Mouse (Mus musculus) activated CD4-positive, CD25-positive, alpha-beta regulatory T cell, adult 4 months (primary cell): ENCODE results near the gene Crkl. TPM values are rescaled to one million over a fixed set of nuclear protein-coding genes. Genes with fewer than 3 reads are reported as not detected.

Experiments
- ATAC-seq: one replicate; pipeline ENCODE4 v1.8.0; 2017
- polyA plus RNA-seq, 2 experiments: library from polyadenylated mRNA; unstranded; fragments of 100-300 nt; shearing (Covaris generic); gene quantifications; one replicate each; pipeline ENCODE4 v1.2.1; 2017

Gene Crkl
- polyA plus RNA-seq: 10 to 100 TPM; 16.6 to 21.2 TPM

DNA sequence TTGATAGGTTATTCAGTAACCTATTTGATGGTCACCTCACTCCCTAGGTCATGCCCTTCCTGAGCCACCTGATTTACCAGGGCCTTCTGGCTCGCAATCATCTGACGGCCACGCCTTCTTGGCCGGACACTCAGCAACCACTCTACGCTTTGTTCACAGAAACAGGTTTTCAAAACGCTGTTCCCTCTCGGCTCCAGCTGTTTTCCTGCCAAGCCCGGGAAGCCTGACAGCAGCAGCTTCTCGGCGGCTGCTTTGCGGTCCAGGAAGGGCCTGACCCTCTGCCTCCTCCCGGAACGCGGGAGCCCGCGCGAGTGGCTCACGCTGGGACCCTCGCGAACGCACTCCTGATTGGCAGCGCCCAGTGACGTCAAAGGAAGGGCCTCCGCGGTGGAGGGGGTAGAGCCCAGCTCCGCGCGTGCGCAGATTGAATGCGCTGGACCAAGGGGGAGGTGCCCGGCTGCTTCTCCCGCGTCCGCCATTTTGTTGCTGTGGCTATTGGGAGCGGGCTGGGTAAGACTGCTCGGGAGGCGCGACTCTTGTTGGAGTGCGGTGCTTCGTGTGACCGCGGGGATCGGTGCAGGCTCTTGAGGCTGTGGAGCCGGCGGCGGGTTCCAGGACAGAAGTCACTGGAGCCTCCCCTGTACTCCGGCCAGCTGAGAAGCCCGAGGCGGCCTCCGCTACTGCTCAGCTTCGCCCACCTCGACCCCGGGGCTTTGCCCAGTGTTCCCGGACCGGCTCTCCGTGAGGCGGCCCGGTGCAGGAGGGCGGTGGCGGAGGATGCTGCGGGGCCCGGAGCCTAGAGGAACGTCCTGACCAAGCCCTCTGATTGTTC is at the start of gene Crkl:
TSS of gene Crkl (plus strand) at position 447 of the 832 bp plus-strand sequence.
- ATAC-seq: peak; percentile 95

DNA sequence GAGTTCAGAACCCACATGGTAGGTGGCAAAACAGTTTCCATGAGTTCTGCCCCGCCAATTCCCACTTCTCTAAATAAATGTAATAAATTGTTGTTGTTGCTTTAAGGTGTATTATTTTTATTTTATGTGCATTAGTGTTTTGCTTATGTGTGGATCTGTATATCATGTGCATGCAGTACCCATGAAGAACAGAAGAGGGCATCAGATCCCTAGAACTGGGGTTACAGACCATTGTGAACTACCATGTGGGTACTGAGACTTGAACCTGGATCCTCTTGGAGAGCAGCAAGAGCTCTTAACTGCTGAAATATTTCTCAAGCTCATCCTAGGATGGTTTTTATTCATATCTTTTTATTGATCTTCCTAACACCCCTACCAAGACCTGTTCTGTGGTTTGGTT is 48.9 kb upstream of the Crkl start:
- no peak for ATAC-seq

DNA sequence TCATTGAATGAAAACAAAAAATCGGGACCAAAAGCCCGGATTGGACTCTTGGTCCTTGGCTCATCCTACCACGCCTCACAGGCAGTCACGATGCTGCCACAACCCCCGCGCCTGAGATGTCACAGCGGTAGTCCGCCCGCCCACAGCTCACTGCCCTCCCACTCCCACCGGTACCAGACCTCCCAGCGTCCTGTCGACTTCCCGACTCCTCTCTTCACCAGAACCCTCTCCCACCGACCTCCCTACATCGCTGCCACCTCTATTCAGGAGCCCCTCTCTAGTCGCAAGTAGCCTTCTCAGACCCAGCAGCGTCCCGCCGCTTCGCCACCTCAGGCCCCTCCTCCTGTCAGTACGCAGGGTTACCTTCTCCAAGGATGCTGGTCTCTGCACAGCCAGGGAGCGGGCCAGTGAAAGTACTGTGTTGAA is 46.5 kb upstream of the Crkl start:
- peak; percentile 31 for ATAC-seq

DNA sequence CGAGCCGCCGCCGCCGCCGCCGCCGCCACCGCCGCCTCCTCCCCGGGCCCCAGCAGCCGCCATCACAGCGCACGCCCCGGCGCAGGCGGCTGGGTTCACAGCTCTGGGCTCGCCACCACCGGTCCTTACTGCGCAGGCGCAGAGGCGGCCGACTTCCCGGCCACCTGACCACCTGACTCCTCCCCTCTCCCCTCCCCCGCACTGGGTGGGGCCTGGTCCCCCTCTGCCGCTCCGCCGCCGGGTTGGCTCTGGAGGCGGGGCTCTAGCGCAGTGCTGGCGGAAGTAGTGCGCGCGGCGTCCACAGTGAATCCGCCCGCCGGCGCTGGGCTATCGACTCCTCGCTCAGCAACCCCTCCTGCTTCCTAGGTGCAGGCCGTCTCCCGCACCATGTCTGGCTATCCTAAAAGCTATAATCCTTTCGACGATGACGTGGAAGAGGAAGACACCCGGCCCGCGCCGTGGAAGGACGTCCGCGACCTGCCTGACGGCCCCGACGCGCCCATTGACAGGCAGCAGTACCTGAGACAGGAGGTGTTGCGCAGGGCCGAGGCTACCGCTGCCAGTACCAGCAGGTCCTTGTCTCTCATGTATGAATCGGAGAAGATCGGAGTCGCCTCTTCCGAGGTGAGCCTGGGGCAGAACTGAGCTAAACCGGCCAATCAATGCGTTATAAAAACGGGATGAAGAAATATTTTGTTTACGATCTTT is 45.9 kb upstream of the Crkl start, which contains the start of the genes Snap29 and Pi4ka:
TSS of gene Snap29 (plus strand) at position 251 of the 708 bp plus-strand sequence.
TSS of gene Pi4ka (minus strand) at position 579 of the 708 bp plus-strand sequence.
- peak; percentile 95 for ATAC-seq

DNA sequence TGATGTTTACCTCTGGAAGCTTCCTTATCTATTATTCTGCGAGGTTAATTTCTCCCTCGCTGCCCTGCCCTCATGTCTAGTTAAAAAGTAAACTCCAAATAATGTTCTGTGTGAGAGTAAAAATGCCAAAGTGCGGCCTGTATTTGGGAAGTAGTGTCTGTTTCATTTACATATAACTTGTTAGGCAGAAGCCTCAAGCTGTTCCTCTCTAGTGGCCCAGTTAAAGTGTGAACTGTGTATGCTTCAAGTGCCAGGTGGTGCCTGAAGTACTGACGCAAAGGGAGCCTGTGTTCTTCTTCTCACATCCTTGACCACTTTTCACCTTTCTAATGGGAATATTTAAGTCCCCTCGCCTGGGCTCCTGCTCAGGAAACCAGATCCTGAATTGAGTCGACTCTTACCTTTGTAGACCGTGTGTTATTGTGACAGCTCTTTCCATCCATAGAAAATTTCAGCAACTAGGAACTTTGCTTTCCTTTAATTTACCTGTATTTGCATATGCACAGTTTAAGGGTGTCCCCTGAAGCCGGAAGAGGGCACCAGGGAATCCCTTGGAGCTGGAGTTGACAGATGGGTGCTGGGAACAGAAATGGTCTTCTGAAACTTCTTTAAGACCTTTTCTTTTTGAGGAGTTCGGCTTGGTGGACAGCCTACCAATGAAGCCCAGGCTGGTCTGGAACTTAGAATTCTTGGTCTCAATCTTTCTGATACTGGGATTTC is 45.1 kb upstream of the Crkl start:
- ATAC-seq: no peak

DNA sequence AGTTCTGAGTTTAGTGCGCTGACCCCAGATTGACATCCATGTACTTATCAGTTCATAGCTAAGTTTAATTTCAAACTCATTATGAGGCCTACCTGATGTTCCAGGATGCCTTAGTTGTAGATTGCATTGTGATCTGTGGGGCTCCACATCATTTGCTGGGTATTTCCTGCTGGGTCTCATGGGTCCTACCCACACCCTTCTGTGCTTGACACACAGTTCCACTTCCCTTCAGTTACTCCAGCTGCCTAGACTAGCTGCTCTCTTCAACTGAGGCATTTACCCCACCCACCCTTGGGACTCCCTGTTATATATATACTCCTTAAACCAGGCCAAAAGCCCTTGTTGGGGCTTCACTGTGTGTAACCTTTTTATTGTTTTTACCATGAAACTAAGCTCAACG is 42.7 kb upstream of the Crkl start:
- ATAC-seq: no peak

DNA sequence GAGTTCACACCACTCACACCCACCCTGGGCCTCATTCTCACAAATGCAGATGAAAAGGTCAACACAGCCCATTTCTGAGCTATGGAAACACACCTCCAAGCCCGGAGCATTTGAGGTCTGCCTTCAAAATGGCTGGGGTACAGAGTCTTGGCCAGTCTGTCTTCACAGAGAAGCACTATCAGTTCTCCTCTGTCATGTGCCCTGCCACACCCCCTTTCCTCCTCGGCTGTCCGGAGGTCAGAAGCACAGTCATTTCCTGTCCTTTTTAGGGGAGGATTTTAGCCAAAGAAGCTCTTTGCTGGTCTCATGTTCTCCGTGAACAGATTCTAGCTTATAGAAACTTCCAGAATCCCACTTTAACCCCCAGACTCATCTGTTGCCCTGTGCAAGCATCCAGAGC is 41.6 kb upstream of the Crkl start:
- ATAC-seq: no peak

DNA sequence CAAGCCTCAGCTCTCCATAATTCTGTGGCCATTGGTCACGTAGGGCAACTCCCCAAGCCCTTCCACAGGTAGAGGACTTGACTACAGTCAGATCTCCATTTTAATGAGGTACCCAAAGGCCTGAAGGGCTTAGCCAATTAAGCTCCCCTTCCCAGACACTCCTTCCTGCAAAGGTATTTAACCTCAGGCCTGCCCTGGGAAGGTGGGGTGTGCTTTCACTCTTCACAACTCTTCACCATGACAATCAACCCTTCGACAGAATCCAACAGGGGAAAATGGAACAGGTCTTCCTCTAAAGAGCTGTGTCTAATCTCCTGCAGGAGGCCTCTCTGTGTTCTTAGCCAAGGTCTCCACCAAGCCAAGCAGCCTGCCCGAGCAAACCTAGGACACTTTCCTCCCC is 28.8 kb upstream of the Crkl start:
- no peak for ATAC-seq

DNA sequence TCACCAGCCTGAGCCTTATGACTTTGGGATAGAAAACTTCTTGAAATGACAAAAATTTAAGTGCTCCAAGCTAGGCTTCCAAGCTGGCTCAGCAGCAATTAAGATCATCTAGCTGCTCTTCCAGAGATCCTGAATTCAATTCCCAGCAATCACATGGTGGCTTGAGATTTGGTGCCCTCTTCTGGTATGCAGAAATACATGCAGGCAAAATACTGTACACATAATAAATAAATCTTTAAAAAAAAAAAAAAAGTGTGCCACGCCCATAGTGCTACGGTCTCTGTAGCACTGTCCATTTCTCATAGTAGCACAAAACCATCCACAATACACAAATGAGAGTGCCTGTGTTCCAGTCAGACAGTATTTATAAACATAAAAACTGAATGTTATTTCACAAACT is 19.2 kb upstream of the Crkl start:
- no peak for ATAC-seq

DNA sequence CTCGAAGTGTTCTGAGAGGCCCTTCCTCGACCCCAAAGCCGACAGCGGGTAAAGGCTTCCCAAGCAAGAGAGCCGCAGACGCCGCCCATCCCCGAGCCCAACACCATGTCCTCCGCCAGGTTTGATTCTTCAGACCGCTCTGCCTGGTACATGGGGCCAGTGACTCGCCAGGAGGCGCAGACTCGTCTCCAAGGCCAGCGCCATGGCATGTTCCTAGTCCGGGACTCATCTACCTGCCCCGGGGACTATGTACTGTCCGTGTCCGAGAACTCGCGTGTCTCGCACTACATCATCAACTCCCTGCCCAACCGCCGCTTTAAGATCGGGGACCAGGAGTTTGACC is 557 bp downstream of the Crkl start:
- ATAC-seq: peak; percentile 15

DNA sequence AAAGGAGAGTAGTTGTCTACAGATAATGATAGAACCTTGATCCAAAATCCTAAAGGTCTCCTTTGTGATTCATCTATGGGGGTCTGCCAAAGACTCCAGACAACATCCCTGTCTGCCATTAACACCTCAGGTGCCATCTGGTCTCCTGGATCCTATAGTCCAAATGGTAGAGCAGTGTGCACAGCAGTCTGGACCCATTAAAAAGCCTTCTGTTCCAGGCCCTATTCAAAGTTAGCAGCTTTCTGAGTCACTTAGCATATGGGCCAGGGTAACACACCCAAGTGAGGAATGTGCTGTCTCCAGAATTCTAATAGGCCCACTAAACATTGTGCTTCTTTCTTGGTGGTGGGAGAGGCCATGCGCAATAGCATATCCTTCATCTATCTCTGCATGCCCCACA is 5.1 kb downstream of the Crkl start:
- ATAC-seq: no peak

DNA sequence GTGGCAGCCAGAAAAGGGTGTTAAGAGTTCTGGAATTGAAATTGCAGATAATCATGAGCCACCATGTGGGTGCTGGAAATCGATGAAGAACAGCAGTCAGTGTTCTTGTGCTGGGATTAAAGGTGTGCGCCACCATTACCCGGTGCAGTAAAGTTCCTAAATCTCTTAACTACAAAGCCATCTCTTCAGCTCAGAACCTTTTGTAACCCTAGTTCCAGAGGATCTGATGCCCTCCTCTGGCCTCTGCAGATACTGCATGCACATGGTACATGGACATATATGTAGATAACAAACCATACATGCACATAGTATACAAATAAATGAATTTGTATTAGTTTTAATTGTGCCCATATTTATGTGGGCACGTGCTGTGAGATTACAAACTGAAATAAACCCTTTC is 8.5 kb downstream of the Crkl start:
- ATAC-seq: peak; percentile 53

DNA sequence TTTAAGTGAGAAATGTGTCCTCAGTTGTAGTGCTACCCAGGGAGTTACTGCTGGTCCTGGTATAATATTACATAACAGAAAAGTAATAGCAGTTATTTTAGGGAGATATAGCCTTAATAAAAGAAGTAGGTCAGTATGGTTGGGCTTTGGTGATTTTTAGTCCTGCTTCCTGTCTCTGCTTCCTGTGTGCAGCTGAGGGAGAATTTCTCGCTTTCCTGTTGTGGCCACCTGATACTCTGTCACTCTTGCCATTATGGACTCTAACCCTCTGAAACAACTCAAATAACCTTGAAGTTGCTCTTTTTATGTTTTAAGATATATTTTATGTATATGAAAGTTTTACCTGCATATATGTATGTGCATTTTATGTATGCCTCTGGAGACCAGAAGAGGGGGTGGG is 9.8 kb downstream of the Crkl start:
- ATAC-seq: peak; percentile 53

DNA sequence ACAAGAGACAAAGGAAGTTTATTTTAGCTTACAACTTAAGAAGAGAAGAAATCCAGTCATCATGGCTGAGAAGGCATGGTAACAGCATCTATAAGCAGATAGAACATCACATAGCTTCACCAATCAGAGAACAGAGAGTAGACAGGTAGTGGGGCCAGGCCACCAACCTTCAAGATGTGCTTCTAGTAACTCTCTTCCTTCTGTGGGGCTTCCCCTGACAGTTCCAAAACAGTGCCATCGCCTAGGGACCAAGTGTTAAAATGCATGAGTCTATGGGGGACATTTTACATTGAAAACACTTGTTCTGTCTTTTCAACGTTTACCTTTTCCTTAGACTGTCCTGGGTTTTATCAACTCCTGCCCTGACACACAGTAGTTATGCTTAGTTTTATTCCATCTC is 11.4 kb downstream of the Crkl start:
- peak; percentile 66 for ATAC-seq

DNA sequence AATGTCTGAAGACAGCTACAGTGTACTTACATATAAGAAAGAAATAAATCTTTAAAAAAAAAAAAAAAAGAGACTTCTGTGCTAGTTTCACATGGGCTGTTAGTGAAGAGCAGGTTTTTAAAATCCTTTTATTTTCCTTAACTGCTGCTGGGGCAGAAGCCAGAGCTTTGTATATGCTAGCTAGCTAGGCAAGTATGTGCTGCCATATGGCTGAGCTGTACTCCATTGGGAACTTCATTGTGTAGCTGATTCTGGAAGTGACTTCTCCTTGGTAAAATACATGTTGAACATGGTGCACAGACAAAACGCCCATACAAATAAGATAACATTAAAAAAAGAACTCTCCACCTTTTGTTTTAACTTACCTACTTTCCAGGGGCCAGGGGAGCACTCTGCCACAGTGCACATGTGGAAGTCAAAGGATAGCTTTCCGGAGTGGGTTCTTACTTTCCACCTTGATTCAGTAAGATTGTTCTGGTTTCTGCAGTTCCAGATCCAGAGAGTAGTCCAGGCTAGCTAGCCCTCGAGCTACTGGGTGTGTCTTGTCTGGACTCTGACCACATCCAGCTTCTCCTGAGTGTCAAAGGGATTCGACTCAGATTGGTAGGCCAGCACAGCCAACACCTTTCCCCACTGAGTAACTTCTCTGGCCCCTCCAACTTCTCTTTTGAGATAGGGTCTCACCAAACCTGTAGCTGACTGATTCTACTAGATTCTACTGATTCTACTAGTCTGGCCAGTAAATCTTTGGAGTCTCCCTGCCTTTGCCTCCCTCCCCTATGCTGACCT is 15.3 kb downstream of the Crkl start:
- no peak for ATAC-seq

DNA sequence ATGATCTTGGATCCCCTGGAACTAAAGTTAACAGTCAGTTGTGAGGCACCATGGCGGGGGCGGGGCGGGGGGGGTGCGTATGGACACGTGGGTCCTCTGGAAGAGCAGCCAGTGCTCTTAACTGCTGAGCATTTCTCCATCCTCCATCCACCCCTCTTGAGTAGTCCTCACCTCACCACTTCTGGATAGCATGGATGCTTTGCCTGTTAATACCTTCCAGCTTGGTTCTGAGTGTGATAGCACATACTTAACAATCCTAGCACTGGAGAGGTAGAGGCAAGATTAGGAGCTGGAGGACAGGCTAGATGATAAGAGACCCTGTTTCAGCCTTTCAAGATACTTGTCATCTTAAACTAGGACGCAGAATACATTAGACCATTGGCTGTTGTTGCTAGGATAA is 20.7 kb downstream of the Crkl start:
- no peak for ATAC-seq

DNA sequence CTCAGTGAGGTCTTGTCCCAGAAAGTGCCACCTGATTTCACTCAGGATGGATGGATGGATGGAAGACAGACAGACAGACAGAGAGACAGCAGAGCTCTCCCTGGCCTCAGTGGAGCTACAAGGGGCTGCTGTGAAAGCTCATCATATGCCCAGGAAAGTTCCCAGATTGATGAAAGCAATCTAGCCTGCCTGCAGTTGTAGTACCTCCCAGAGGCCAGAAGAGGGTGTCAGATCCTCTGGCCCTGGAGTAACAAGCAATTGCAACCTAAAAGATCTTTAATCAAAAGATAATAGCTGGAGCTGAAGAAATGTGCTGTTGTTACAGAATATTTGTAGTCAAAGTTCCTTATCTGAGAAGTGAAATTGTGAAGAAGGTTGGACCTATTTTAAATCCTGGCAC is 22.3 kb downstream of the Crkl start:
- no peak for ATAC-seq

DNA sequence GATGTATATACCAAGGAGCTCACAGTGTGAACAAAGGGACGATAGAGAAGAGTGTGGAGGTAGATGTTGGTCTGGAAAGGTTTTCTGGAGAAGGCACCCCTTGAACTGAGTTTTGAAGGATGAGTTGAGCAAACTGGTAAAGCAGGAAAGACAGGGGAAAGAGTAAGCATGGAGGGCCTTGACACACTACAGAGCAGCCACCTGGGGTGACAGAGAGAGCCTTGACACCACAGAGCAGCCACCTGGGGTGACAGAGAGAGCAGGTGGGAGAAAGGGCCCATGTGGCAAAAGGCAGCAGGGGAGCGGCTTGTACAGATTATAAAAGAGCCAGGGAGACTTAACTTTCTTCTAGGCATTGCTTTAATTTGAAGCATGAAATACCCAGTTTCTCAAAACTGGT is 23.0 kb downstream of the Crkl start:
- ATAC-seq: no peak

DNA sequence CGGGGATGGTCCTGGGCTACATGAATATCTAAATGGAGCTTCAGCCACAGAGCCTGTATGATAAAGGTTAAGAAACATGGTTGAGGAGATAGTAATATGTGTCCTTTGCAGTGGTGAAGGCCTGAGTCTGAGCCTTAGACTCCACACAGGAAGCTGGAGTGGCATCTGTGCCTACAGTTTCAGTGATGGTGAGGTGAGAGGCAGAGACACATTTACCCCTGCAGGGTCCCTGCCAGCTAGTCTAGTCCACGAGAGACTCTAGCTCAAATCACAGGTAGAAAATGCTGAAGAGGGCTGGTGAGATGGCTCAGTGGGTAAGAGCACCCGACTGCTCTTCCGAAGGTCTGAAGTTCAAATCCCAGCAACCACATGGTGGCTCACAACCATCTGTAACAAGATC is 23.5 kb downstream of the Crkl start:
- no peak for ATAC-seq

DNA sequence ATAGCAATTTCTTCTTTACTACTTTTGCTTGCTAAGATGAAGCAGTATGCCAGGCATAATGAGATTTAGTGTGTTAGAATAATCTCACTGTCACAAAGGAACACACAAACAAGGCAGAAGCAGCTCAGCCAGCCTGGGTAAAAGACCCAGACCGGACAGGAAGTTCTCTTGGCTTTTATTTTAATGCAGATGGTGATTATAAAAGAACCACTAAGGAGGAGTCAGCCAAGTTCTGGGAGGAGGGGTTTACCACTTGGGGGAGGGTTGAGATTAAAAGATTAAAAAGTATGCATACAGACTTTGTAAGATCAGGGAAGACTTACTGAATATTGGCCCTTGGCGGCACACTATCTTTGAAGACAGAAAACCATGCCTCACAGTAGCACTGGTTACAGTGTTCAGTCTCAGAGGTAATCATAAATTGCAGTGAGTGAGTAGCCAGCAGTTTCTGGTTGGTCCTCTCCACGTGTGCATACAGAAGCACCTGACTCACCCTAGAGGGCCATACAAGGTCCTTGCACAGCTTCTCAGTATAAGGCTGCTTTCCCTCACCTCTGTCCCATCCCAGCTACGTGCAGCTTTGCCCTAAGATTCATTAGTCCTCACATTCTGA is 26.6 kb downstream of the Crkl start:
- ATAC-seq: no peak

DNA sequence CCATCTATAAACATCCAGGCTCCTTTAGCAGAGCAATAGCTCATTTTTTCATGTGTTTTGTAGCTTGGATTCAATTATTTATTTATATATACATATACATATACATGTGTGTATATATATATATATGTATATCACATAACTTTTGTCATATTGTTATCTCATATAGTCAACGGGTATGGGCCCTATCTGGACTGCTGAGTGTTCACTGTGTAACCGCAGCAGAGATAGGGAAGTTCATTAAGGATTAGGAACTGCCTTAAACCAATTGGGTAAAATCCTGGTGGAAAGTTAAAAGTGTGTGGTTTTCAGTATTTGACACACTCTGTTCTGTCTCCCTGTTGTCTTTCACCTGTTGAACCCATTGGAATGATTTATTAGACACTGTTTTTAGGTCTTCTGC is 29.7 kb downstream of the Crkl start:
- no peak for ATAC-seq

DNA sequence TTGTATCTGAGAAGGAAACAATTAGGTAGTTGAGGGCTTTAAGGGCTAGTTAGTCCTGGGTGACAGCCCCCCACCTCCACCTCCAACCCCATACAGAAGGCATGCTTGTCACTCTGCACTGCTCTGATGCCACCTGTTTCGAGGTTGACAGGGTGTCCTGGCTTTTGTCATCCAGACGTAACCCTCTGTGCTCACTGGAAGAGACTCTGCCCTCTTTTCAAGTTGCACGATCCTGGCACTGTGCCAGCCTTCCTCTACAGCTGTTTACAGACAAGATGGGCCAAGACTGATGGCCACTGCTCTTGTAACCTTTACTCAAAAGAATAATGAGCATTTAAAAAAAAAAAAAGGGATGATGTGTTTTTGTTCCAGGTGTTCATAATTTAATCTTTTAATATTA is 34.7 kb downstream of the Crkl start:
- ATAC-seq: no peak
